Mouse (Mus musculus): ENCODE measurements around the gene Cdc34b.

- TF ChIP-seq CTCF (IDR thresholded peaks at IDR 0.05; ENCODE audit: low read depth, low read length): no peak
- TF ChIP-seq POLR2A (IDR thresholded peaks at IDR 0.05; ENCODE audit: borderline replicate concordance, low read depth, low read length): no peak
Observed at GRCm38 (mm10) chr11:94741732-94742272, at the start of gene Cdc34b.
